Mouse (Mus musculus) testis, adult 2 months (tissue): ENCODE data around the gene Hlx.

Source experiments
- CTCF ChIP-seq: fragments of 200-500 bp; IDR thresholded peaks from 2 replicates; pipeline ENCODE4 v1.5.1; 2012; ENCODE audit warnings: low read depth, mild to moderate bottlenecking, inconsistent platforms, low read length, moderate library complexity; ENCODE audit not compliant: control insufficient read depth, insufficient read depth, insufficient replicate concordance
- POLR2A ChIP-seq: fragments of 200-500 bp; IDR thresholded peaks from 2 replicates; pipeline ENCODE4 v1.6.1; 2012; ENCODE audit warnings: low read depth, mild to moderate bottlenecking, inconsistent platforms, low read length, moderate library complexity; ENCODE audit not compliant: control insufficient read depth

- TF ChIP-seq CTCF (no peak), POLR2A (no peak)
Observed at GRCm38 (mm10) chr1:184717691-184718200, 14.7 kb downstream of the Hlx start.
